Mouse (Mus musculus) bone marrow macrophage, adult 2 months (primary cell): ENCODE measurements around the gene Hhipl1. TPM values are rescaled to one million over a fixed set of nuclear protein-coding genes. Genes with fewer than 3 reads are reported as not detected.

Experiments
- H3K27ac ChIP-seq: 2 replicates; pipeline ENCODE4 v1.5.1; 2012; ENCODE audit warnings: low read depth, low read length; ENCODE audit not compliant: insufficient read depth
- H3K4me1 ChIP-seq: 2 replicates; pipeline ENCODE4 v1.6.1; 2012; ENCODE audit warnings: low read length; ENCODE audit not compliant: control insufficient read depth, insufficient read depth
- H3K4me3 ChIP-seq: 2 replicates; pipeline ENCODE4 v1.5.1; 2012; ENCODE audit warnings: mild to moderate bottlenecking, low read length, moderate library complexity; ENCODE audit not compliant: insufficient read depth
- CTCF ChIP-seq: IDR thresholded peaks from 2 replicates; pipeline ENCODE4 v1.5.1; 2012; ENCODE audit warnings: low read depth, mild to moderate bottlenecking, low read length, moderate library complexity
- POLR2A ChIP-seq: IDR thresholded peaks from 2 replicates; pipeline ENCODE4 v1.6.1; 2012; ENCODE audit warnings: mild to moderate bottlenecking, low read depth, low read length, borderline replicate concordance
- polyA plus RNA-seq: library from polyadenylated mRNA; stranded (reverse); fragments of >200 nt; gene quantifications from 2 replicates; pipeline ENCODE4 v1.2.4, GENCODE M21; 2012; ENCODE audit not compliant: missing spikeins, insufficient read depth, insufficient read length

Gene Hhipl1
- polyA plus RNA-seq, 1 experiment: not detected

- H3K27ac ChIP-seq: no peak overlapping the region
- peaks cover 5% of the 10 kb centered on the region; the same call in 1 of the 2 replicates for H3K4me1 ChIP-seq
- TF ChIP-seq CTCF (peak; percentile 86), POLR2A (no peak)
- H3K4me3 ChIP-seq: peak overlapping the region; percentile 39
Observed at GRCm38 (mm10) chr12:108333056-108333455, 27.0 kb downstream of the Hhipl1 start.

- Histone ChIP-seq H3K4me3 (peak overlapping the region; percentile 39), H3K4me1 (peaks cover 5% of the 10 kb centered on the region; the same call in 1 of the 2 replicates), H3K27ac (peak overlapping the region; percentile 24; the same call in 1 of the 2 replicates)
- no peak for TF ChIP-seq CTCF
- no peak for TF ChIP-seq POLR2A
Observed at GRCm38 (mm10) chr12:108333481-108333882, 27.4 kb downstream of the Hhipl1 start.

DNA sequence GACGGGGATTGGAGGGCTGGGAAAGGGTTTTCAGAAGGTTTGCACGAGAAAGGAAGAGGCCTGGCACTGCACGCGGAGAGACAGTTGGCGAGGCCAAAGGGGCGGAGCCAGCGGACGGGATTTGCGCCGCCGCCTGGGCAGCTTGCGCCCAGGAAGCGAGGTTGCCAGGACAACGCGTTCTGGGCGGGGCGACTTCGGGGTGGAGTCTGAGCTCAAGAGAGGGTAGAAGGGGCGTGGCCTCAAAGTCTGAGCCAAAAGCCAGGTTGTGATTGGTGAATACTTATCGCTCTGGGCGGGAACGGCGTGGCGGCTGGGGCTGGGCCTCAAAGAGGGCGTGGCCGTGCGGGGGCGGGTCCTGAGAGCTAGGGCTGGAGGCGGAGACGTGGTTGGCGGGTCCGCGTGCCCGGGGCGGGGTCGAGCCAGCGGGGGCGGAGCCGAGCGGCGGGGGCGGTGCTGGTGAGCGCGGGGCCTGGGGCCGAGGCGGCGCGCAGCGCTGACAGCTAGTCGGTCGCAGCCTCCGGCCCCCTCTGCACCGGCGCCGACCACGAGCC is 27.9 kb downstream of the Hhipl1 start, which contains the start of gene Cyp46a1:
Gene Cyp46a1 (plus strand): TSS at position 487 of the 551 bp plus-strand sequence.
- Histone ChIP-seq H3K27ac (peak within 1 kb of the TSS; percentile 24; the same call in 1 of the 2 replicates), H3K4me3 (peak within 1 kb of the TSS; percentile 46), H3K4me1 (peaks cover 5% of the 10 kb centered on the region; the same call in 1 of the 2 replicates)
- no peak for TF ChIP-seq CTCF
- TF ChIP-seq POLR2A: no peak

DNA sequence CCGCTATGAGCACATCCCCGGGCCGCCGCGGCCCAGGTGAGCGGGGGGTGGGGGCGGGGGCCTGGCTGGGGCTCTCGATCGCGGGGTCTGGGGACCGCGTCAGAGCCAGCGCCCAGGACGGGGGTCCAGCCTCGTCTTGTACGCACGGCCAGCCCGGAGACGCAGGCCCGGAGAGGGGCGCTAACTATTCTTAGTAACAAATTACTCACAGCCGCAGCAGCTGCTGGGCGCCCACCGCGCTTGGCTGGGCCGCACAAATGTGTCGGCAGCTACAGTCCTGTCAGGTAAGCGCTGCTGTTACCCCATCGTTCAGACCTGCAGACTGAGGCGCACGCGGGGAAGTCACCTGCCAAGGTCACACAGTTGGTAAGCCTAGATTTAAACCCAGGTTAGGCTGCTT is 28.5 kb downstream of the Hhipl1 start:
- TF ChIP-seq CTCF (no peak), POLR2A (no peak)
- H3K27ac ChIP-seq: no peak overlapping the region
- peak overlapping the region; percentile 46 for H3K4me3 ChIP-seq
- H3K4me1 ChIP-seq: peaks cover 5% of the 10 kb centered on the region; the same call in 1 of the 2 replicates

DNA sequence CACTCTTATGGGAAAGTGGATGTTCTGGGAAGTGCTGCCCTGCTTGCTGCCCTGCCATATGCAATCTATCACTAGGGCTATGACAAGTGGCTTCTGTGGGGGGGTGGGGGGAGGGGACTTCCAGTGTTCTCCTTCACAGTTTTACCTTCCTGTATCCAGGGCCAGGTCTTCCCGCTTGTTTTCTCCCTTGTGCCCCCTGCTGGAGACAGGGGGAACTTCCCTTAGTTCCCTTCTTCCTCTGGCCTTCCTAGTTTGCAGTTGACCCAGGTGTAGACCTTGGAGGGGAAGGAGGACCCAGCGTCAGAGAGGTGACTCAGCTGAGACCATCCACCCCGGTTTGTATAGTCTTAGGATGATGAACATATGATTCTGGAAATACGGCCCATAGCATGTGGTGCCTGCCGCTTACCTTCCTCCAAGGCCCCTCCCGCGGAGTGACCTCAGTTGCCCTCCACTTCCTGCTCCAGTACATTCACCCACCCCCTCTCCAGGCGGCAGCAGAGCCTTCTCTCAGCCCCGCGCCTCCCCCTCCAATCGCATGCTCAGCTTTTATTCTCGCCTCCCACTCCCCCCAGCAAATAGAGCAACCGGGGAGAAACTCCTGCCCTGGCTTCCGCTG is 32.6 kb downstream of the Hhipl1 start:
- H3K4me1 ChIP-seq: 0 out of 2 replicates have a peak, but pooled peaks cover under 1% of the 10 kb centered on the region
- H3K4me3 ChIP-seq: no peak overlapping the region
- TF ChIP-seq CTCF (peak; percentile 63), POLR2A (no peak)
- H3K27ac ChIP-seq: no peak overlapping the region

- no peaks in the 10 kb centered on the region for H3K4me1 ChIP-seq
- TF ChIP-seq POLR2A (no peak), CTCF (no peak)
- H3K27ac ChIP-seq: no peak overlapping the region
- no peak overlapping the region for H3K4me3 ChIP-seq
Observed at GRCm38 (mm10) chr12:108348151-108348550, 42.1 kb downstream of the Hhipl1 start.

DNA sequence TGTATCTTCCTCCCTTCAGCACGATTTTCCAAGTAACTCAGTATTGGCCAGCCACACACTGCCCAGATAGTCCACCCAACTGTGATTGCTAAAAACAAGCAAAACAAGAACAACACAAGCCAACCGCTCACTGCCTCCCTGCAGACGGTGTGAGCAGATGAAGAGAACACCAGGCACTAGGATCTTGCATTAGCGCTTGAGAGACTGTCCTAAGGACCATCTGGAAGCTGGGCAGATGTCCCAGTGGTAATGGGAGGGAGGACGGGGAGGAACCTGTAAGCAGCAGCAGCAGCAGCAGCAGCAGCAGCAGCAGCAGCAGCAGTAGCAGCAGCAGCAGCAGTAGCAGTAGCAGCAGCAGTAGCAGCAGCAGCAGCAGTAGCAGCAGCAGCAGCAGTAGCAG is 43.0 kb downstream of the Hhipl1 start:
- TF ChIP-seq POLR2A (no peak), CTCF (no peak)
- Histone ChIP-seq H3K4me3 (no peak overlapping the region), H3K4me1 (no peaks in the 10 kb centered on the region), H3K27ac (no peak overlapping the region)

DNA sequence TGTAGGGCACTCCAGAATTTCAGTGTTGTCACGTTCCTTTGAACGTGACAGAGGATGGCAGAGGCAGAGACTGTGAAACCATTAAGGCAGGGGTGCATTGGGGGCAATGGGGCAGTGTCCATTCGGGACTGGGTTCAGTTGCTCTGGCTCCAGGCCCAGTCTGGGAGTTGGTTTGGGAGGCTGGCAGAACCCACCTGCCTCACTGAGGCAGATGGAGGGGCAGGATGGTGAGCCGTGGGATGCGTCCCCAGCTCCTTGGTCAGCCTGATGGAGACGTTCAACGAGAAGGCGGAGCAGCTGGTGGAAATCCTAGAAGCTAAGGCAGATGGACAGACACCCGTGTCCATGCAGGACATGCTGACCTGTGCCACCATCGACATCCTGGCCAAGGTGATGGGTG is 44.9 kb downstream of the Hhipl1 start:
- TF ChIP-seq CTCF: no peak
- no peak for TF ChIP-seq POLR2A
- no peaks in the 10 kb centered on the region for H3K4me1 ChIP-seq
- H3K4me3 ChIP-seq: no peak overlapping the region
- H3K27ac ChIP-seq: no peak overlapping the region

- TF ChIP-seq POLR2A: no peak
Observed at GRCm38 (mm10) chr12:108352371-108353136, 46.5 kb downstream of the Hhipl1 start.

GRCm38 (mm10) chr12:108354284-108354683 is 48.2 kb downstream of the Hhipl1 start:
- Histone ChIP-seq H3K4me3 (no peak overlapping the region), H3K4me1 (no peaks in the 10 kb centered on the region), H3K27ac (no peak overlapping the region)
- TF ChIP-seq POLR2A: no peak
- TF ChIP-seq CTCF: no peak

More at GRCm38 (mm10) chr12:108352371-108353136, 46.5 kb downstream of the Hhipl1 start:
- H3K4me1 ChIP-seq: no peaks in the 10 kb centered on the region
- no peak overlapping the region for H3K27ac ChIP-seq
- H3K4me3 ChIP-seq: no peak overlapping the region
